Mouse (Mus musculus): ENCODE measurements around the gene Mesp1. TPM values are rescaled to one million over a fixed set of nuclear protein-coding genes. Genes with fewer than 3 reads are reported as not detected.
"Not testable (repeated sequence)": the region's sequence is repeated elsewhere in the genome, so short reads cannot be mapped to it uniquely, and the experiment has no call there.

Mesp1 gene
- total RNA-seq, 2 experiments from 2014 or later = 0.46 to 0.70 TPM

DNA sequence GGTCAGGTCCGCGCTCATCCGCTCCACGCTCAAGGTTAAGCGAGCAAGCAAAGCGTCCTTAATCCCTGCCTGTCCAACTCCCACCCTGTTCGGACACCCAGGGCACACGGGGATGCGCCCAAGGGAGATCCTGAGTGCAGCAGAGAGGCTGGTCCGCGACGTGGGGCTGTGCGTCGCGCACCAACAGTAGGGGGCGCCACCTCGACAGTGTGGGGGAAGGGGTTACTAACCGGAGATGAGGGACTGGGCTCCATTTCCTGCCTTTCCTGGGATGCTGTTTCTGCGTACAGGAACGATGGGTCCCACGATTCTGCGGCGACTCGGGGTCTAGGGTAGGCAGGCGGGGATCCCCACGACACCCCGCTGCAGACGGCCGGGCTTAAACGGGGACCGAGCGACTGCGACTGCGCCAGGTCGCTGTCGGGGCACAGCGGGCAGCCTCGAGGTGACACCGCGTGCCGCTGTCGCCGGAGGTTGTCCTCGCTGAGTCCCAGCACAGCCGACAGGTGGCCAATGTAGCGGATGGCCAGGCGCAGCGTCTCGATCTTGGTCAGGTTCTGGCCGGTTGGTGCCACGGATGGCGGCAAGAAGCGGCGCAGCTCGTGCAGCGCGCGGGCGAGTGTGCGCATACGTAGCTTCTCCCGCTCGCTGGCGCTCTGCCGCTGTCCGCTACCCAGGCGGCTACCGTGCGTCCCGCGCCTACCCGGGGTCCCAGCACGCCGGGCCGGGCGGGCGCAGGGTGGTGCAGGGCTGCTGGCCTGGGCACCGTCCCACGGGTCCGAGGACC, 760 bp downstream of the Mesp1 start:
- intact Hi-C loops (cut with DNase I) = no loop called here
- DNase-seq = peak; percentile 40

DNA sequence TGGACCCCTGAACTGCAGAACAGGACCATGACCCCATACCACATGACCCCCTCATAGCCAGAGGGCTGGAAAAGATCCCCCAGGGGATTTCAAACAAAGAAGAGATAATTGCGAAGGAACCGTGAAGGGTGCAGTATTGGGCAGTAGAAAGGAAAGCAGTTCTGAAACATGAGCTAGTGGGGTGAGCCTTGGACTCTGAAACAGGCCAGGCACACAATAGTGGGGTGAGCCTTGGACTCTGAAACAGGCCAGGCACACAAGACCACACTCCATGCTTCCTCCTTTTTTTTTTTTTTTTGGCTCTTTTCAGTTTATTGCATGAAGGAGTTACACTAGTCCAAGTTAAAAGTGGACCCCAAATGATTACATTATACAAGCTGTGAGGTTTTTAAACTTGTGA, 3.8 kb downstream of the Mesp1 start:
- intact Hi-C loops (cut with DNase I) = not testable (repeated sequence)

DNA sequence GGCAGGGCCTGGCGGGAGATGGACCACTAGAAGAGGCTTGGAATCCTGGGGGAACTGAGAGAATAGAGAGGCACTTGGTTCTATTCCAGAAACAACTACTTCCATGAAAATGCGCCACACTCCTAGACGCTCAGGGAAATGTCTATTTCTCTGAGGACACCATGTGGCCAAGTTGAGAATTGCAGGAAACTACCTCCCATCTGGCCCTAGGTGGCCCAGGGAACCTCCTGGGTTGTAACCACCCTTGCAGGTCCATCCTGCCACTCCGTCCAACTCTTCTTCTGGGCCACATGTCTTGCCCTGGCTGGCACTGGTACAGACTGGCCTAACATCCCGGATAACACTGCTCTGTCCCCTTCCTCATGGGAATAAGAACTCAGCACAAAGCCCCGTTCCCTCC, 7.3 kb downstream of the Mesp1 start:
- intact Hi-C loops (cut with DNase I) = no loop called here
- DNase-seq = peak; percentile 63

More for the DNA sequence above, 3.8 kb downstream of the Mesp1 start:
- not testable (repeated sequence) for DNase-seq

DNA sequence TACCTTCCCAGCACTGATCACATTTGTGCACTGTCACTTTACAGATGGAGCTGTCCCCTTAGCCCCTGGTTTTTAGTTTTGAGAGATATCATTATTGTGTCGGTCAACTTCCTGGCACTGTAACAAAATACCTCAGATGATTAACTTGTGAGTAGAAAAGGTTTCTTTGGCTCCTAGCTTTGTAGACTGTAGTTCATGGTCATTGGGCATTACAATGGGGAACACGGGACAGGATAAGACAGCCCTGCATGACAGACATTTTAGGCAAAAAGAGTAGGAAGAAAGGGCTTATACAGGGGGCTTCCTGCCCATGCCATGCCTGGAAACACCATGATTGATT, 11.1 kb downstream of the Mesp1 start:
- no peak for DNase-seq
- intact Hi-C loops (cut with DNase I) = loop anchor here (2.0 kb wide), 1 partner anchor 300 kb away; no protein-coding TSS in a partner anchor

DNA sequence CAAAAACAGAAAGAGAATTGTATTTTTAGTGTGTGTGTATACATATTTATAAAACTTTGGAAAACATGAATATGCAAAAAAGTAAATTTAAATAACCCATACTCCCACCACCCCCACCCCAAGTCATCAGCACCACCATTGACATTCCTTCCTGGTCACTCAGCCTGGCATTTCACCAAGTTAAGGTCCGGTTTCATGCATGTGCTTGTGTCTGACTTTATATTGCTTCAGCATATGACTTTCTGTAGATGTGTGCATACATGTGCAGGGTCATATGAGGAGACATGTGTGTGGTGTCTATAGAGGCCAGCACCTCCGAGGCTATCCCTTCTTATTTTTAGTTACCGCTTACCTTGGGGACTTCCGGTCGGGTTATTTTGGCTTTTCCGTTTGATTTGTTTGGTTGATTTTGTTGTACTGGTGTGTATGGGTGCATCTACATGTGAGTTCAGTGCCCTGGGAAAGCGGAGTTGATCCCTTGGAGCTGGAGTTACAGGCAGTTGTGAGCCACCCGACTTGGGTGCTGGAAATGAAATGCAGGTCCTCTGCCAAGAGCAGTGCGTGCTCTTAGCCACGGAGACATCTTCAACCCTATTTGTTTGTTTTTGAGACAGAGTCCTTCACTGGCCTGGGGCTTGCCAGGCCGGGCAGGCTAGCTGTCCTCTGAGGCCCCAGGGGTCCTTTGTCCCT, 11.6 kb downstream of the Mesp1 start:
- intact Hi-C loops (cut with DNase I) = loop anchor here (2.0 kb wide), 1 partner anchor 299 kb away; no protein-coding TSS in a partner anchor
- DNase-seq = no peak

DNA sequence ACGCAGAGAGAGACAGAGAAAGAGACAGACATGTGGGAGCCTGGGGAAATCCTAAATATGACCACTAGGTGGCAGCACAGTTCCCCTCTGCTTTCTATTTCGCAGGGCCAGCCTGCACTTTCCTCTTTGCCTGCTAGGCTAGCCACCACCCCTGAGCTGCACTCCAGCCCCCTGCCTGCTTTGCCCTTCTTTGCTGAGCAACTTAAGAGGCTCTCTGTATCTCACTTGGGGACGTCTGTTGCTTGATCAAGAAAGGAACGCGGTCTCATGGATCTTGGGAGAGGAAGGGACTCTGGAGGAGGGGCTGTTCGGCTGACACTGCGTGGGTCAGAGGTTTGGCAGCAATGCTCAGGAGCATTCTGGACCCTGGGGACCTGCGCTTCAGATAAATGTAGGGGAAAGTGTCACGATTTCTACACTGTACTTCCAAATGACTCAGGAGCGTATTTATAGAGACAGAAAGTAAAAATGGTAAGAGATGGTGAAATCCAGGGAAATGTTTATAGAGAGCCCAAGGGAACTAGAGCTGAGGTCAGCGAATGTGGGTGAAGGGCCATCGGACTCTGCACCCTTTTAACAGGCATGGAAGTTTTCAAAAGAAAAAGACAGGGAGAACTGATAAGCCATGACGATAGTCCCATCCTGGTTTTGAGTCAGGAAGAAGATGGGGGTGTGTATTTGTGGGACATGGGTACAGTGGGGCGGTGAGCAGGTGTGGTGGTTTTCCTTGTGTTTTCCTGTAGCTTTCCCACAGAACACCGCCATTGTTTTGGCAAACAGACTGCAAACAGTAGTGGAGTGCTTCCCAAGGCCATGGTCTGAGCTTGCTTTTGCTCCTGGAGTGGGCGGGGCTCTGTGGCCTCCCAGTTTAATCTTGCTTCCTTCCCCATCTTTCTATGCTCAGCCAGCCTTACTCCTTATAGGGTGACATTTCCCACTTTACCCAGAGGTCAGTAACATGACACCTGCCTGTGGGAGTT, 12.7 kb downstream of the Mesp1 start:
- peak; percentile 72 for DNase-seq
- intact Hi-C loops (cut with DNase I) = no loop called here

DNA sequence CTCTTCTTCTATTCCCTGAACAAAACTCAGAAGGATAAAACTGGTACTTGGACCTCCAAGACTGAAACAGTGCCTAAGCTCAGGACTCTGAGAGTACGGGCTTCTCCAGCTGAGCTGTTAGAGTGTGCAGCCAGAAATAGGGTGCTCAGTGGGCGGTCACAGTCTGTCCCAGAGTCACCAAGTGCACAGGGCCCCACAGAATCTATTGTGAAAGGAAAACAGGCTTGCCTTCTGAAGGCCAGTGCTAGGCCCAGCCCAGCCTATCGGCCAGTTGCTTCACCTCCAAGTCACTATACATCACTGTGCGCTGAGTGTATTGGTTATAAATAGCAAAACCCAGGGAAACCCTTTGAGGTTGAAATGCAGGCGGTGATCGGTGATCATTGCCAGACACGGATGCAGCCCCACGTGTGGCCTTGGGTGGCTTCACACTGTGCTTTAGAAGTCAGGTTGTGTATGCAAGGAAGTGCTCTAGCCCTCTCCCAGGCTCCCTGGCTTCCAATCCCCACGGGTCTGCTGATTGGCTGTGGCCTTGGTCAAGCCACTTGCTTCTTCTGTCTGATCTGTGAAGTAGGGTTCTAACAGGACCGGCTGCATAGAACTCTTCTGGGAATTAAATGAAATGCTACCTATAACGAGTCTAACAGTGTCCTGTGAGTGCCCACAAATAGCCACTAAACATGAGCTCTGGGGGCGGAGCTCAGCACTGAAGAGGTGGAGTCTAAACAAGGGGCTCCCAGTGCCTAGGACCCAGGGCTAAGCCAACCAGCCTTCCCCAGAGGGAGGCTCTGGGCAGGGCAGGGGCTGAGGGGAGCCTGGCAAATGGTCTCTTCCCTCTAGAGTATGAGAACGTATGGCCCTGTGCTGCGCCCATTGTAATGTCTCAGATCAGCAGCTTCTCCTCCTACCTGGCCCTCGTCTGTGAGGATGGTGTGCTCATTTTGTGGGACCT, 21.8 kb downstream of the Mesp1 start:
- DNase-seq = no peak
- intact Hi-C loops (cut with DNase I) = no loop called here

DNA sequence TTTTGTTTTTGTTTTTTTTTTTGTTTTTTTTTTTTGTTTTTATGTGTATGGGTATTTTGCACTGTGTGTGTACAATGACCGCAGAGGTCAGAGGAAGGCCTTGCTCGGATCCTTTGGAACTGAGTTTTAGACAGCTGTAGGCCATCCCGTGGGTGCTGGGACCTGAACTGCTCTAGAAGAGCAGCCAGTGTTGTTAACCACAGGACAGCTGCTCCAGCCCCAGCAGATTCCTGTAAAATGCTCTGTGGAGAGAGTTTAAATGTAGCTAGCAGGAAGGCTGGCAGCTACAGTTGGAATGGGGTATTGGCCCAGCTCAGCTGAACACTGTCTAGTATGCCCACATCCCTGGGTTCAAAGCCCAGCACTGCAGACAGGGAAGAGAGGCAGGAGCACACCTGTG, 23.9 kb downstream of the Mesp1 start:
- DNase-seq = no peak
- intact Hi-C loops (cut with DNase I) = no loop called here

DNA sequence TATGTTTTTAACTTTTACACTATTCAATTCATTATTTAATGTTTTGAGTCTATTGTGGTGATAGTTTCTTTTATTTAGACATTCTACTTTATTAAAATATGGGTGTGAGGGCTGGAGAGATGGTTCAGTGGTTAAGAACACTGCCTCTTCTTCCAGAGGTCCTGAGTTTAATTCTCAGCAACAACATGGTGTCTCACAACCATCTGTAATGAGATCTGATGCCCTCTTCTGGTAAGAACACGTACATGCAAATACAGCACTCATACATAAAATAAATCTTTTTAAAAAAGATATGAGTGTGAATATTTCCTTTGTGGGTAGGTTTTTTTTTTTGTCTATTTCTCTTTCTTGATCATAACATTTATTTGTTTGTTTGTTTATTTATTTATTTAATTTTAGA, 27.6 kb downstream of the Mesp1 start:
- no peak for DNase-seq
- intact Hi-C loops (cut with DNase I) = no loop called here

DNA sequence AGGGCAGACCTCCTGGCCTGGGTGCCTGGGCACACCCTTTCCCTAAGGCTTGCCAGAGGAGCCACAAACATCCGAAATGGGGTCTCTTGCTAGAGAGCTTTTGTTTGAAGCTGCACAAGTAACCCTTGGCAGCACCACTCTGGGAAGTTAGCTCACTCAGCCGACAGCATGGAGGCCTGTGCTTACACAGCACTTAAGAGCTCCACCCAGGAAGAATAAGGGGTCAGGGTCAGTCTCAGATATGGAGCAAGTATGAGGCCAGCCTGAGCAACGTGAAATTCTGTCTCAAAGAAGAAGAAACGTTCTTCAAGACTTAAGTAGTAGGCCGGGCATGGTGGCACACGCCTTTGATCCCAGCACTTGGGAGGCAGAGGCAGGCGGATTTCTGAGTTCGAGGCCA, 31.5 kb downstream of the Mesp1 start:
- DNase-seq = no peak
- intact Hi-C loops (cut with DNase I) = no loop called here

DNA sequence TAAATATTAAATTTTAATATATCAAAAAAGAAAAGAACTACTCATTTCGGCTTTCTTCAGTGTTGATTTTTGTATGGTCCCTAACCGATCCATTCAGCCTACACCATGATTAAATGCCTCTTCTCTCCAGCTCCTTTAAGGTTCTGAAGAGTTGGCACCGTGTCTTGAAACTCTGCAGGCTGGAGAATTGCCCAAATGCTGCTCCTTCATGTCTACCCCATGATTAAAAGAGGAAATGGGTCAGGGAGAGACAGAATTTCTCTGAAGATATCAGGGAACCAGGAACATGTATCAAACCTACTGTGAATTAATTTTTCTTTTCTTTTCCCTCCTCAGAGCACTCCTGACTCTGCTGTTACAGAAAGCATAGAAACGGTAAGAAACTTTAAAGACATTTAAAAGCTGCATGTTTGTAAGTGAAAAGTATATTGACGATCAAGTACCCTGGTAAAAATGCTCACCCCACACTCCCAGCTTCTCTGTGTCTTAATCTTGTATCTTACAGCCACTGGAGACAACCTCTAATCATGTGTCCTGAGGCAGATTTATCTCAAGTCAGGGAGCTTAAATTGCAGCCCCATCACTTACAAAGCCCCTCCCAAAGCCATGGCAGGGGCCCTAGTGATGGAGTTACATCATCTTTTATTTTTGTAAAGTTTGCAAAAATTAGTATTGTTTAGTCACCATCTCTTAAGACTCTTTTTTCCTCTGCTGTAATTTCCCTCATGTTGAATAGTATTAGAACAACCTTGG, 32.3 kb downstream of the Mesp1 start:
- no peak for DNase-seq
- intact Hi-C loops (cut with DNase I) = no loop called here

DNA sequence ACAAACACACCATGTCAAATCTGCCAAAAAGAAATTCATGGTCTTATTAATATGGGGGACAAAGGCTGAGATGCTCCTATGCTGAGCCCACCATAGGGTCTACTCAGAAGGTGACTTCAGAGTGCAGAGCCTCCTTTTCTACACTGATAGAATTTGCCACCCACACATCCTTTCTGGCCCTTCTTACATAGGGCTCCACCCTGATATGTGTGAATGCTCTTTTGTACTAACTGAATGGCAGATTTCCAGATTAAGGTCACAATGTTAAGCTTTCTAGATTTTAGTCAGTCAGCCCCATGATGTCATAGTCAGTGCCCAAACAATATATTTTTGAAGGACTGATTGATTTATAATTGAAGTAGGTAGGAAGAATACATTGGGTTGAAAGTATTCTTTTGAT, 33.8 kb downstream of the Mesp1 start:
- intact Hi-C loops (cut with DNase I) = no loop called here
- no peak for DNase-seq

DNA sequence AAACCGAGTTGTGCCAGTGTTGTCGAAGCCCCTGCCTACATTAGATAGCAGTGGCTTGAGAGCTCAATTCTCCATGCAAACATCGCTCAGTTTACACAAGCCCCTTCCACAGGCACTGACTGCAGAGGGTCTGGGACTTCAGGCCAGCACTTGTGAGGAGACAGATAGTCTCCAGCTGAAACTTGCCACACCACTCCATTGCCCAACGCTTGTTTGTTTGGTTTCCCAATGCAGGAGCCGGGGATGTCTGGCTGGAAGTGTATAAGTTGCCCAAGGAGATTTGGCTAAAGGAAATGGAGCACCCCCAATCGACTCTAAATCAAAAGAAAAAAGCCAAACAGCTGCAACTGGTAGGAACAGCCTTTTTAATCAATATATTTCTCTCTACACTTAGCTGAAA, 35.4 kb downstream of the Mesp1 start:
- intact Hi-C loops (cut with DNase I) = no loop called here
- DNase-seq = no peak

DNA sequence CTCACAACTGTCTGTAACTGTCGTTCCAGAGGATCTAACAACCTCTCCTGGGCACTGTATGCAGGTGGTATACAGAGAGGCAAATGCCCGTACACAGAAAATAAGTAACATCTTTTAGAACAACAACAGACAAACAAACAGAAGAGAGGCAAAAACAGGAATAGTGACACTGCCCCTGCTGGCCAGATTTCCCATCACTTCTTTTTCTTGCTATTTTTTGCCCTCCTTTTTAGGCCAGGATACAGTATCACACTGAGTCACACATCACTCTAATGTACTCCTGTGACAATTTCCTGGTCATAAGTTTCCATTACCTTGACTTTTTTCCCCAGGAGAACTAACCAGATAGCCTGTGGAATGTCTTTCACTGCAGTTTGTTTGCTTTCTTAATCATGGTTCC, 37.3 kb downstream of the Mesp1 start:
- intact Hi-C loops (cut with DNase I) = no loop called here
- DNase-seq = no peak

DNA sequence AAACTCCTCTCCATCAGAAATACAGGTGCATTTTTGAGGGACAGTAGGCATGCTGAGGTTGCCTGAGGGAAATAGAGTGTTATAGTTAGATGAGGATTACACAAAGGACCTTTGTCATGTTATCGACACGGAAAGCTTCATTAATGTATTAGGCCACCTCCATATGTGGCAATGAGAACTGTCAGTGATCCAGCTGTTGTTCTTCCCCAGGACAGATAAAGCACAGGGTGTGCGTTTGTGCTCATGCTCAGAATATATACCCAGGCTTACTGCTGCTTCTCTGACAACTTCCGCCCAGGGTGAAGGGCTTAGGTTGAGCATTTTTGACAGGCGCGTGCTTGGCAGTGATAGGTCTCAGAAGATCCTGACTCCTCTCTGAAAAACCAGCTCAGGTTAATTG, 44.1 kb downstream of the Mesp1 start:
- DNase-seq = no peak
- intact Hi-C loops (cut with DNase I) = no loop called here

DNA sequence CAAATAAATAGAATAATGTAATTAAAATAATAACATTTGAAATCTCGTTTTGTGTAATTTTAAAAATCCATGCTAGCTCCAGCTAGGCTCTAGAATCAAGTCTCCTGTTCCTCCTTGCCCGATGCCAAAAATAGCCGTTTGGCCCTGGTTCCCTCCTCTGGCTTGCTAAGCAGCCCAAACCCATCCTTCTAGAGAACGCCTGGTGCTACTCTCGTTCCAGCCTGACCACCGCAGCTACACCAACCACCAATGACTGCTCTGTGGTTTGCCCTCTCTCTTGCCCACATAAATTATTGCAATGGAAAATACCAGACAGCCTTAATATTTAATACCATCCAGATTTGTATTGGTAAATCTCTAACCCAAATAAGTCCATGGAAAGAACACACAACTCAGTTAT, 45.9 kb downstream of the Mesp1 start:
- no peak for DNase-seq
- intact Hi-C loops (cut with DNase I) = no loop called here

DNA sequence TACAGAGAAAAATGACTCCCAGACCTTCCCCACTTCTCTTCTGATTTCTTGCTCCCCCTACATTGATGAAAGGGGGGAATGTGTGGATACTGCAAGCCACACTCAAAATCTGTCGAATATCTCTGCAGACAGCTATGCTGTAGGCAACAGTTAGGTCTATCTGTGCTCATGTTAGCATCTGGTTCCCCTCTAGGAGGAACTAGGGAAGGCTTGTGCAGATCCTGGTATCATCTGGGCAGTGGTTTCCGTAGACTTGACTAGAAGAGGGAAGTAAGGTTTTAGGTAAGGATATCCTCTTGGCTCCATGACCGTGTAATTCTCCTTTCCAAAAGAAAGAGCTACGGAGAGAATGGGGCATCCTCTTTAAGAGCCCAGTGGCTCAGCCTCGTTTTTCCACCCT, 49.0 kb downstream of the Mesp1 start:
- no peak for DNase-seq
- intact Hi-C loops (cut with DNase I) = no loop called here

DNA sequence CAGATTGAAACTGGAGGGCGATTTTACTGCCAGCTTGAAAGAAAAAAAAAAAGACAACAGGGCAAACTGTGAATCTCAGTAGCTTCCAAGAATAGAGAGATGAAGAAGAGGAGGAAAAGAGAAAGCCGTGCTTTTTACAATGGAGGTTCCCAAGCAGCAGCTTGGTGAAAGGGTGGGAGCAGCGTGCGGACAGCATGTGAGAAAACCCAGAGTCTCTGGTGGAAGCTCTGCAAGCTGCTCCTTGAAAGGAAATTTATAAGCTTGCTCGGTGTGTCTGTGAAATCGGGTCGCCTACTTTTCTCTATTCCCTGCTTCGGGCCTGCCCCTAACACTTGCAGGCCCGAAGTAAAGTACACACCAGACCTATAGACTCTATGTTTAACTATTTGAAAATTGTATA, 49.5 kb downstream of the Mesp1 start:
- DNase-seq = no peak
- intact Hi-C loops (cut with DNase I) = no loop called here
